In genomic region chr7:38108260-38108632, GRCm38 (mm10) we compare ENCODE assay signal across 8 mouse cellular contexts. TPM values are rescaled to one million over a fixed set of nuclear protein-coding genes. Genes with fewer than 3 reads are reported as not detected.
DNase-seq lines count a peak whose midpoint lies in the region; ATAC-seq lines count a peak whose summit lies in the region.

No protein-coding gene starts in this region.

- H3K4me2 ChIP-seq in forebrain, embryonic 12.5 days: peak overlapping the region; percentile 96
- peak overlapping the region; percentile 92 for H3K4me2 ChIP-seq in midbrain, embryonic 13.5 days (replicated peaks)

- WGBS in forebrain, embryonic 12.5 days: 31% methylated on average over 10 of the region's 10 CpGs
- WGBS in midbrain, embryonic 13.5 days: 36% methylated on average over 10 of the region's 10 CpGs

- H3K36me3 ChIP-seq in forebrain, embryonic 12.5 days (replicated peaks): no peaks in the 10 kb centered on the region
- H3K36me3 ChIP-seq in midbrain, embryonic 13.5 days: no peaks in the 10 kb centered on the region

- peaks cover 40% of the 10 kb centered on the region for H3K4me1 ChIP-seq in forebrain, embryonic 12.5 days
- H3K4me1 ChIP-seq in midbrain, embryonic 13.5 days (replicated peaks): peaks cover 24% of the 10 kb centered on the region

- peak; percentile 21 for DNase-seq in adrenal gland, adult 8-10 months
- DNase-seq in adrenal gland, postnatal 25 days: no peak
- peak; percentile 67 for DNase-seq in 416B (ENCODE audit: low read depth)
- peak; percentile 32 to 66 for DNase-seq in kidney, postnatal 25 days
- no peak for DNase-seq in frontal cortex, adult 2 months (ENCODE audit: extremely low spot score in 1 of 2, low spot score in 1 of 2)
- no peak for DNase-seq in gastrocnemius, adult 8-10 months (ENCODE audit: low spot score in 2 of 2)

- H3K9ac ChIP-seq in forebrain, embryonic 12.5 days: peak overlapping the region; percentile 82; the same call in 1 of the 2 replicates
- peak overlapping the region; percentile 78 for H3K9ac ChIP-seq in midbrain, embryonic 13.5 days (replicated peaks)

- no peak for ATAC-seq in forebrain, embryonic 12.5 days (ENCODE audit: low FRiP score)
- peak; percentile 35; the same call in 1 of the 2 replicates for ATAC-seq in midbrain, embryonic 13.5 days

- H3K4me3 ChIP-seq in forebrain, embryonic 12.5 days (replicated peaks): peak overlapping the region; percentile 81
- peak overlapping the region; percentile 72 for H3K4me3 ChIP-seq in midbrain, embryonic 13.5 days (replicated peaks)

- peaks cover 11% of the 10 kb centered on the region for H3K27me3 ChIP-seq in forebrain, embryonic 12.5 days
- H3K27me3 ChIP-seq in midbrain, embryonic 13.5 days: no peaks in the 10 kb centered on the region

- H3K27ac ChIP-seq in forebrain, embryonic 12.5 days: no peak overlapping the region
- H3K27ac ChIP-seq in midbrain, embryonic 13.5 days: no peak overlapping the region

- no peaks in the 10 kb centered on the region for H3K9me3 ChIP-seq in forebrain, embryonic 12.5 days
- no peaks in the 10 kb centered on the region for H3K9me3 ChIP-seq in midbrain, embryonic 13.5 days

RNA-seq across cellular contexts. Expression of gene Ccne1, which starts 0.9 kb away (rescaled TPM):
- 1 to 10 TPM; 3.5 to 6.9 (median 4.1) TPM for total RNA-seq in adrenal gland, adult 8-10 months (2022)
- 4.3 and 8.5 TPM in 2 replicates for total RNA-seq in adrenal gland, postnatal 25 days (2021)
- polyA plus RNA-seq in forebrain, embryonic 12.5 days (2016; fragmentation: Nextera tagmentation; extraction: Ambion mirVana): 43.4 and 44.1 TPM in 2 replicates
- 15.7 and 17.6 TPM in 2 replicates for polyA plus RNA-seq in midbrain, embryonic 13.5 days (2015; fragmentation: Nextera tagmentation; extraction: Ambion mirVana)
- 15.8 and 19.0 TPM in 2 replicates for polyA plus RNA-seq in frontal cortex, adult 2 months (2012; rRNA removed)
- 1 to 10 TPM in 1 of 4 experiments, under 1 TPM in 3; 0.13 to 1.1 (median 0.23) TPM for total RNA-seq in gastrocnemius, adult 8-10 months (2022)

Comparison
In these comparisons a context has a peak if more than half of its experiments do, and no peak if none do; other contexts are left out.
1. DNase-seq: peak in adrenal gland, adult 8-10 months (single experiment), 416B (single experiment) and kidney, postnatal 25 days (2 of 2); none in adrenal gland, postnatal 25 days (single experiment), frontal cortex, adult 2 months (0 of 2) and gastrocnemius, adult 8-10 months (0 of 2).